In the genomic region with DNA sequence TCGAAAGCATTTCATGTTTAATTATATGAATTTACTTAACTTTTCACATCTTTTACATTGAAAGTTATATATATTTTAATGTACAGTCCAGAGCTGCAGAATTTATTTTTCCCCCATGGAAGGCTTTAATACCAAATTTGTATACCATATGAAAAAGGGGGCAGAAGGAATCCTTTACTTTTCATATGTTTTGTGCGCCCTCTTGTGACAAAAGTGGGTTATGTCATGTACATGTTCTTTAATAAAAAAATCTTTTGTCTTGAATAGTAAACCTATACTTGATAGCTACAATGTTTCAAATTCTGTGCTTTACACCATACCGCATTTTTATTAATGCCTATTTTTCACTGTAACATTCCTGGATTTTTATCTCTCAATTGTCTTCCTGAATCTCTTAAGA, we compare ENCODE assay signal across 10 mouse cellular contexts.
DNase-seq lines count a peak whose midpoint lies in the region; ATAC-seq and TF ChIP-seq lines count a peak whose summit lies in the region.
"Had no signal": no experiment of that assay in that cellular context is flagged by ENCODE, and none has a peak within 500 bp of the region (broad histone marks: within the 10 kb centered on the region; RNA-seq: fewer than 3 reads in every experiment).

No protein-coding gene starts in this region.

- 32% methylated on average over 3 of the region's 3 CpGs for WGBS in limb, embryonic 14.5 days
- WGBS in limb, embryonic 10.5 days: 37% methylated on average over 3 of the region's 3 CpGs

- H3K9ac ChIP-seq in limb, embryonic 14.5 days (ENCODE audit: low read depth, low read length, severe bottlenecking): no peak overlapping the region
- no peak overlapping the region for H3K9ac ChIP-seq in CH12.LX (ENCODE audit: insufficient read depth, low read depth)

- no peaks in the 10 kb centered on the region for H3K9me3 ChIP-seq in limb, embryonic 14.5 days (ENCODE audit: control insufficient read depth, low read length)
- no peaks in the 10 kb centered on the region for H3K9me3 ChIP-seq in limb, embryonic 10.5 days (replicated peaks)
- H3K9me3 ChIP-seq in CH12.LX (replicated peaks; ENCODE audit: low read length): no peaks in the 10 kb centered on the region

- DNase-seq in gastrocnemius, adult 2 months: no peak
- no peak for DNase-seq in gastrocnemius, postnatal 4 days (ENCODE audit: low spot score in 2 of 2)
- peak; percentile 11 for DNase-seq in limb, embryonic 14.5 days (ENCODE audit: low spot score)
- no peak for DNase-seq in limb, embryonic 10.5 days (ENCODE audit: low spot score)
- DNase-seq in CH12.LX (ENCODE audit: extremely low read depth): peak; percentile 0
- peak; percentile 9 for DNase-seq in c-Kit-positive CD71-positive TER-119-positive erythroid progenitor cells, embryonic 14.5 days (ENCODE audit: low spot score)
- DNase-seq in spleen, postnatal 4 days (ENCODE audit: low spot score in 2 of 2): no peak
- no peak for DNase-seq in urinary bladder, postnatal 4 days (ENCODE audit: low spot score in 2 of 2)
- DNase-seq: gastrocnemius, postnatal 36 days had no signal

- dilution Hi-C loops in CH12.LX (cut with MboI; ENCODE audit: extremely low pct_ligation_motif_present, extremely low pct_unique_long_range_greater_than_20kb, low sequenced_read_pairs): no loop called here

- H3K27ac ChIP-seq in gastrocnemius, adult 2 months: no peak overlapping the region
- no peak overlapping the region for H3K27ac ChIP-seq in limb, embryonic 14.5 days (replicated peaks; ENCODE audit: low read depth, low read length)
- no peak overlapping the region for H3K27ac ChIP-seq in limb, embryonic 10.5 days
- no peak overlapping the region for H3K27ac ChIP-seq in CH12.LX (ENCODE audit: insufficient read depth, low read depth)
- H3K27ac ChIP-seq: macrophage had no signal

- in situ Hi-C loops in CH12.LX (cut with MboI; ENCODE audit: low pct_ligation_motif_present, low pct_unique_long_range_greater_than_20kb, low sequenced_read_pairs): no loop called here

- H3K36me3 ChIP-seq in limb, embryonic 14.5 days (ENCODE audit: control insufficient read depth, insufficient read depth, low read length): no peaks in the 10 kb centered on the region
- H3K36me3 ChIP-seq in limb, embryonic 10.5 days: no peaks in the 10 kb centered on the region
- no peaks in the 10 kb centered on the region for H3K36me3 ChIP-seq in CH12.LX (replicated peaks in 1 of 2; ENCODE audit: control insufficient read depth in 1 of 2, insufficient read depth in 1 of 2, low read length in 1 of 2)

- no peak overlapping the region for H3K4me2 ChIP-seq in limb, embryonic 14.5 days (replicated peaks; ENCODE audit: low read depth, low read length, severe bottlenecking)
- no peak overlapping the region for H3K4me2 ChIP-seq in CH12.LX (ENCODE audit: insufficient read depth, low read depth, poor library complexity, severe bottlenecking)

- TF ChIP-seq POLR2A in limb, embryonic 14.5 days (IDR thresholded peaks at IDR 0.05; ENCODE audit: borderline replicate concordance, extremely low read depth, insufficient read depth, insufficient read length): no peak
- no peak for TF ChIP-seq POLR2A in CH12.LX (IDR thresholded peaks at IDR 0.05; ENCODE audit: low read depth, low read length)

- H3K79me2 ChIP-seq in CH12.LX (replicated peaks; ENCODE audit: control insufficient read depth, extremely low read depth, insufficient read depth, poor library complexity, severe bottlenecking): no peaks in the 10 kb centered on the region

- H3K27me3 ChIP-seq in limb, embryonic 14.5 days (ENCODE audit: control insufficient read depth, insufficient read depth, low read length): no peaks in the 10 kb centered on the region
- no peaks in the 10 kb centered on the region for H3K27me3 ChIP-seq in limb, embryonic 10.5 days (ENCODE audit: low read depth, poor library complexity, severe bottlenecking)
- H3K27me3 ChIP-seq in CH12.LX (replicated peaks): no peaks in the 10 kb centered on the region

- H3K4me3 ChIP-seq in gastrocnemius, adult 2 months: no peak overlapping the region
- H3K4me3 ChIP-seq in limb, embryonic 14.5 days (replicated peaks; ENCODE audit: low read length): no peak overlapping the region
- no peak overlapping the region for H3K4me3 ChIP-seq in limb, embryonic 10.5 days
- H3K4me3 ChIP-seq in CH12.LX (replicated peaks in 1 of 3; ENCODE audit: low read depth in 2 of 3, low read length in 2 of 3, poor library complexity in 1 of 3): no peak overlapping the region

- intact Hi-C loops in gastrocnemius, adult 2 months (cut with DNase I): no loop called here

- TF ChIP-seq RAD21 in CH12.LX (IDR thresholded peaks at IDR 0.05; ENCODE audit: low read depth, low read length): peak; percentile 62

- TF ChIP-seq CTCF in gastrocnemius, adult 2 months (IDR thresholded peaks at IDR 0.05): peak; percentile 52
- peak in 1 of 2 experiments; percentile 57; a peak in 2 of 4 replicates for TF ChIP-seq CTCF in CH12.LX (conservative IDR thresholded peaks at IDR 0.05 in 1 of 2, IDR thresholded peaks at IDR 0.05 in 1 of 2; ENCODE audit: low read depth in 2 of 2, low read length in 2 of 2)

- no peak for TF ChIP-seq EP300 in CH12.LX (IDR thresholded peaks at IDR 0.05; ENCODE audit: low read length)

- H3K4me1 ChIP-seq in limb, embryonic 14.5 days (ENCODE audit: control insufficient read depth, insufficient read depth, low read length): no peaks in the 10 kb centered on the region
- no peaks in the 10 kb centered on the region for H3K4me1 ChIP-seq in limb, embryonic 10.5 days
- H3K4me1 ChIP-seq in CH12.LX (ENCODE audit: control insufficient read depth in 1 of 2, insufficient read depth in 2 of 2): no peaks in the 10 kb centered on the region

- ATAC-seq in limb, embryonic 14.5 days (ENCODE audit: low FRiP score, low read depth): no peak

TF ChIP-seq in CH12.LX, 34 proteins besides CTCF, POLR2A, EP300 and RAD21:
- TF ChIP-seq SMC3 (IDR thresholded peaks at IDR 0.05; ENCODE audit: low read depth, low read length) (peak; percentile 29), SIN3A (IDR thresholded peaks at IDR 0.05; ENCODE audit: low read length) (no peak)

Comparison
In these comparisons a context has a peak if more than half of its experiments do, and no peak if none do; other contexts are left out.
1. DNase-seq: peak in limb, embryonic 14.5 days (single experiment), CH12.LX (single experiment) and c-Kit-positive CD71-positive TER-119-positive erythroid progenitor cells, embryonic 14.5 days (single experiment); none in gastrocnemius, adult 2 months (single experiment), gastrocnemius, postnatal 4 days (0 of 2), limb, embryonic 10.5 days (single experiment), spleen, postnatal 4 days (0 of 2) and urinary bladder, postnatal 4 days (0 of 2).